Mouse (Mus musculus) common myeloid progenitor, adult 5-6 weeks (primary cell): ENCODE results near the gene Tbc1d9. TPM values are rescaled to one million over a fixed set of nuclear protein-coding genes. Genes with fewer than 3 reads are reported as not detected.
"Not testable (repeated sequence)": the region's sequence is repeated elsewhere in the genome, so short reads cannot be mapped to it uniquely, and the experiment has no call there.

ENCODE experiments used
- ATAC-seq: replicated peaks from 2 replicates; pipeline ENCODE4 v1.8.0; 2016; ENCODE audit warnings: low read depth, mild to moderate bottlenecking, moderate TSS enrichment, inconsistent platforms; ENCODE audit not compliant: poor library complexity, severe bottlenecking
- total RNA-seq: library from RNA; stranded (forward); fragments of 200-1000, 187-1606 nt; gene quantifications from 2 replicates; pipeline ENCODE4 v1.2.3, GENCODE M21; 2017

Gene Tbc1d9
- total RNA-seq, 1 experiment from 2014 or later = 7.2 TPM

DNA sequence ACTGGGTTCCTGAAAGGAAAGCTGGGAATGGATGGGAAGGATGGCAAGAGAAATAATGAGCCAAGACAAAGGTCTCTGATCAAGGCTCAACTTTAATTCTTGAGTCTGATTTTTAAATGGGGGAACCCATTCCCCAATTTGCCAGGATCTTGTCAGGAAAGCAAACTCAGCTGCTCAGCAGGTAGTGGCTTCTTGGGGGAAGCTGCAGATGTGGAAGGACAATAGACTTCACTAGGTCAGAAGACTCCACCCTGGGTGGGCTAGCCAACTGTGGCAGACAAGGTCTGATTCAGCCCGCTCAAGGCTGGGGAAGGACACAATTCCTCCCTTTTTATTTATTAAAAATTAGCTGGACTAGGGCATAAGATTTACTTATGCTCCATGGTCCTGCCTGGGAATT lies 139.8 kb downstream of the Tbc1d9 start:
- no peak for ATAC-seq

- no peak for ATAC-seq
Observed at GRCm38 (mm10) chr8:83309836-83310235, 144.7 kb downstream of the Tbc1d9 start.

DNA sequence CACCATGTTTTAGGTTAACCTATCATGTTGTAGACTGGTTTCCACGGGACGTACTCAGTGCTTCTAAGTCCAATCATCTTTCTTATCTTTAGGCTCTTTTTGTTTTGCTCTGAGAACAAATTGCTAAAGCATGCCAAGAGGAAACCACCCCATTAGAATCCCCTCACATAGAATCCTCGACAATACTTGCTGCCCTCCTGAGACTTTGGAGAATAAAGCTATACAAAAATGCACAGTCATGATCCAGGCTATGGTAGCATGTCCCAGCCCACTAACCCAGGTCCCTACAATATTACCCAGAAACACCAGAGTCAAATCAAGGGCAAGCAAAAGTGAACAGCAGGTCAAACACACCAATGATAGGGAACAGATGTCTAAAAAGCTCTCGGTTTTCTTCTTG lies 149.9 kb downstream of the Tbc1d9 start:
- ATAC-seq = not testable (repeated sequence)

GRCm38 (mm10) chr8:83315691-83316090 lies 150.5 kb downstream of the Tbc1d9 start:
- ATAC-seq = no peak

GRCm38 (mm10) chr8:83320543-83320942 lies 155.4 kb downstream of the Tbc1d9 start:
- no peak for ATAC-seq

DNA sequence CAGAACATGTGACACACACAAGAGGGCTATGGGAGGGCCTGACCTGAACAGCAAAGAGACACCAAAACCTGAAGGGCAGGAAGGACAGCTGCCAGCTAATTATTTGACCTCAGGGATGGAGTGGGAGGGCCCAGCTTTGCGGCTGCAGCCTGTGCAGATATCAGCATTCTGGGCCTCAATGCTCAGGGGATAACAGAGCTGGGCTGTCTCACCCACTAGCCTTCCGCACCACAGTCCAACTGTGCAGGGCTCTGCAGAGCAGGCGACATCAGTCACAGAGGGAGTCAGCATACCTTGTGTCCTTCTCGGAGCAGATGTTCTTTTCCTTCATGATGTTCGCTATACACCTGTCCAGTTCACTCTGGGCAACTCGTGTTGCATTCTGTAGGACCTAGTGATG lies 157.2 kb downstream of the Tbc1d9 start:
- ATAC-seq = no peak

Other genes starting within 250 kb of the Tbc1d9 start
- not detected in 2 replicates for gene Gm10645, start 818 bp downstream of the Tbc1d9 start, total RNA-seq
- gene Ucp1, start 125.0 kb downstream of the Tbc1d9 start, total RNA-seq = not detected in 2 replicates
- gene Elmod2, start 167.1 kb downstream of the Tbc1d9 start, total RNA-seq = 18.6 and 21.8 TPM in 2 replicates
- not detected in 2 replicates for gene Mgat4d, start 183.1 kb downstream of the Tbc1d9 start, total RNA-seq
- 0.23 and 1.2 TPM in 2 replicates for gene Clgn, start 224.5 kb downstream of the Tbc1d9 start, total RNA-seq